Mouse (Mus musculus) fat pad, adult 2 months (tissue): ENCODE data around the gene Tmem207.
"Not testable (repeated sequence)": the region's sequence is repeated elsewhere in the genome, so short reads cannot be mapped to it uniquely, and the experiment has no call there.

Experiments
- DNase-seq: peaks from one replicate; pipeline ENCODE4 v3.0.0-alpha.2; 2011; ENCODE audit warnings: low read depth, low spot score; ENCODE audit errors: extremely low read depth

Gene Tmem207

DNA sequence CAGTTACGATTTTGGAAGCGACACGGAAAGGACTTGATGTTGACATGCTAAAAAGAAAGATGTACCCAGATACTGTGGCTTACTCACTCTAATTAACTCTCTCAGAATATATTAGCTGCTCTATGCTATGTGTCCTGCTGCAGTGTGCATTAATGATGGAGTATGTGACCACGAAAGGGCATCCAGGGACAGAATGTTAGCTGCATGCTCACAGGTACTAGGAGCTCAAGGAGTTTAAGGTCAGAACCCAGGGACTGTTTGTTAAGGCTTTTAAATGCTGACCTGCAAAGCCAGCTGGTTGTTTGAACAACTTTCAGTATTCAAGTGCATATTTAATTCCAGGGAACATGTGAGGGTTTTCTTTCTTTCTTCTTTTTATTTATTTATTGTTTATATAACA, at the start of gene Tmem207:
Gene Tmem207 (minus strand): TSS at position 101 of the 400 bp plus-strand sequence.
- no peak for DNase-seq

GRCm38 (mm10) chr16:26574173-26574572, 47.6 kb upstream of the Tmem207 start:
- no peak for DNase-seq

DNA sequence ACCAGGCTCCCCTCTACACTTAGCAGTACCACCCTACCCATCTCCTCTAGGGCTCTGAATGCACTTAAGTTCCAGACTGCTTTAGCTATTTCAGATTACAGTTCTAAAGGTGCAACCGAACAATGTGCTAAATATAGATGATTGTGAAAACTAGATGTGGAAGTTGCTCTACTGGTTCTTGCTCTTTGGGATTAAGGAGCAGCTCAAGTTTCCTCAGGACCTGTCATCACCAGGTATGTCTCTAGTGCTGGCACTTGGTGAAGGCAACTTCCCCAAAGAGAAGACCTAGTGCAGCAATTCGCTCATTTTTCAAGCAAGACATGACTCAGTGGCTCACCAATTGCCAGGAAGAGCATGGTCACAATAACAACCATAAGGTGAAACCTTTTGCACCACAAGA, 45.3 kb upstream of the Tmem207 start:
- DNase-seq, result peak; percentile 66

GRCm38 (mm10) chr16:26569387-26569978, 42.9 kb upstream of the Tmem207 start:
- no peak for DNase-seq

DNA sequence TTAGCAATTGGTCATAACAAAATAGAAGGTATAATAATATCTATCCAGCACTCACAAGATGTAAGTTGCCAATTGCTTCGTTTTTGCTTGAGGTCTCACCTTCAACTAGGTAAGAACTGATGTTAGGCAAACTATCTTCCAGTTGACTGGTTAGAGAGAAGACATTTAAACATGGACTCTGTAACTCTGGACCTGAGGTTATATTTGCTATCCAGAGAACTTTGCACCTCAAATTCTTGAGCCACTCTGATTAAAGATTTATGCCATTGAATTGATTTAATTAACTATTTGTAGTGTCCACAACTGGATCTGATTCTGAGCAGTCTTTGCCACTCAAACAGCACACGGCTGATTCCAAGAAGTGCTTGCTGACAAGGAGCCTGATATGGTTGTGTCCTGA, 36.2 kb upstream of the Tmem207 start:
- DNase-seq, result no peak

DNA sequence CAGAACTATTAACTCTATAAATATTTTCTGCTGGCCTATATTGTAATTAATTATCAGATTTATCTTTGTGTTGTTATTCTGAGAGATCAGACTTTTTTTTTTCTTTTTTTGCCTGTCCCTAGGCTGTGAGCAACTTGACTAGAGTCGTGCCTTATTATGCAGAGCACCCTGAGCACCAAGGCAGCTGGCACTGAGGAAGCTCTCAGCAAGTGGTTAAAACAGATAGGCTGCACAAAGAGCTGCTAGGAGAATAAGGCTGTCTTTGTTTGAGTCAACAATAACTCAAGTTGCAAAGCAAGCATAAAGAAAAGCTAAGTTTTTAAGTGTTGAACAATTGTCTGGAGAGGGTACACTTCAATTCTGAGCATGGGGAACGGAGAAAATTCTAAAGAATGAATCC, 35.2 kb upstream of the Tmem207 start:
- no peak for DNase-seq

DNA sequence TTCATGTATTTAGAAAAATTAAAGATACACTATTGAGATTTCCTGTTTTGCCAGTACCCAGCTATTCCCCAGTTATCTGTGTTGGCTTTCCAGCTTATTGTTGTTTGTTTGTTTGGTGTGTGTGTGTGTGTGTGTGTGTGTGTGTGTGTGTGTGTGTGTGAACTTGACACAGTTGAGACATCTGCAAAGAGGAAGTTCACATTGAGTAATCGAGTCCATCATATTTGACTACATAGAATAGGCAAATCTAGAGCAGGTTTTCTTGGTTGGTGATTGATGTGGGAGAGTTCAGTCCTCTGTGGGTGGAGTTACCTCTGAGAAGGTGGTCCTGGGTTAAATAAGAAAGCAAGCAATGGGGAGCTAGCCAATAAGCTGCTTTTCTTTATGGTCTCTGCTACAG, 32.2 kb upstream of the Tmem207 start:
- no peak for DNase-seq

- DNase-seq, result no peak
These were observed 25.7 kb upstream of the Tmem207 start for GRCm38 (mm10) chr16:26552234-26552633.

GRCm38 (mm10) chr16:26549221-26549620, 22.7 kb upstream of the Tmem207 start:
- no peak for DNase-seq

DNA sequence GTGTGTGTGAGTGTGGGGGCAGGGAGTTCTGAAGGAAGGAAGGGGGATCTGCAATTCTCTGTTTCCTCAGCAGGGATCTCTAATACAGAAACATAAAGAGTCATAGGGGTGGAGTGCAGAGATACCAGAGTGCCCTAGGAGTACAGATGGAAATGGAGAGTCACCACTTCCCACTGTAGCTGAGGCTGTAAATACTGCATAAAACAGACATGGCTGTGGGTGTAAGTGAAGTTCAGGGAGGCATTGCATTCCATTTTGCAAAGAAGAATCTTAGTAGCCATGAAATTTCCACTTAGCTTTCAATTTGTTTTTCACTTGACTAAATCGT, 20.3 kb upstream of the Tmem207 start:
- no peak for DNase-seq

DNA sequence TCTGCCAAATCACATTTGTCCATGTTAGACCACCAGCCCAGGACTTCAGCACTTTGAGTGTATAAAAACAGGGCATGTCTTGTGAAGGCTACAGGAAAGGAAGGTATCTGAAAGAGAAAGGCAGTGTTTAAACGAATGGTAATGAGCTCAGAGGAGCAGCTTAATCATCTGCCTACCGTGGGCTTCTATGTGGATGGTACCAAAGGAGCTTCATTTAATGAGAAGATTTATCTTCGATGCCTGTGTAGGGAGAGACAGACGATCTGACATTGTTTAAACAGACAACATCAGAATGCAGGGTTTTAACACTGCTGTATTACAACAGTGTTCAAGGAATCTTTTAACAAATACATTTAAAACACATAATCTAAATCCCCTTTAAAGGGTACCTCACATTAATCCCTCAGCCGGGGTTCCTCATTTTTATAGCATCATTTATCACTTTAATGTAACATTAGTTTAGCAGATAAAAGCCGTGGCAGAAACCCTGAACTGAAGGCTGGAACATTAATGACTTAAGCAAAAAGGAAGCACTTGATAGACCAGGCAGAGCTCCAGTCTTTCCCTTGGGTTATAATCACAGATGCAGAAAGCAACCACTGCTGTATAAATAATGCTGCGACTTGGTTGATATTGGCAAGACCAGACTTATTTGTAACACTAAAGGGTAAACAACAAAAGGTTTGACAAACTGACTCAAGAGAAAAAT, 19.8 kb upstream of the Tmem207 start:
- DNase-seq, result no peak

DNA sequence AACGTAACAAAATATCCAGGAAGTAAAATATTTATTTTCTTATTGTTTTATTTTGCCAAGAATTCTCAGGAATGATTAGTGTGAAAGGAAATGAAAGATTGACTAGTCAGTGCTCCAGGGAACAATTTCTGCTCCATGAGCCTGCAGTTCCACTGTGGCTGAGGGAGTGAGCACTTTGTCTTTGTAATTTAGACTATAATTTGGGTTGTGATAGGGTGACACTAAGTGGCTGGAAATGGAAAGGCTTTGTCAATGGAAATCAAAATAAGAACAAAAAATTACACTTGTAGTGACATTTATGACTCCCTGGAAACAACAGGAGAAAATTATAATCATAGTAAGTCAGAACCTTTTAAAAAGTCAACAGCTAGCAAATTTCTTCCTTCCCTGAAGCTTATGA, 5.7 kb upstream of the Tmem207 start:
- no peak for DNase-seq

DNA sequence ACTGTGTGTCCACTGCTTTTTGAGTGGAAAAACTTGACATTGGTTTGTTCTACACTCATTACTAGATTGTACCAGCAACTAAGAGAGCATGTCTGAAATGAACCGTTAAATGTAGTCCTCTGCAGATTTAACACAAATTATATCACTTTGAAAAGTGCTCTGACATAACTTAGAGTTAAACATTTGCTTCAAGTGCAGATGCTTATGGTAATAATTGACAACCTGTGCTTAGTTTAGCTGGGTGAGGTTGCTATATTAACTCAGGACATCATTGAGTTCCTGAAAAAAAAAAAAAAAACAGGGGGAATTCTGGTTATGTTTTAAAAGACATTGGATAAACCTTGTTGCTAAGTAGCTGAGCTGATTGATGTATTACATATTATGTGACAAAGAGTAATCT, 3.9 kb upstream of the Tmem207 start:
- DNase-seq, result no peak

DNA sequence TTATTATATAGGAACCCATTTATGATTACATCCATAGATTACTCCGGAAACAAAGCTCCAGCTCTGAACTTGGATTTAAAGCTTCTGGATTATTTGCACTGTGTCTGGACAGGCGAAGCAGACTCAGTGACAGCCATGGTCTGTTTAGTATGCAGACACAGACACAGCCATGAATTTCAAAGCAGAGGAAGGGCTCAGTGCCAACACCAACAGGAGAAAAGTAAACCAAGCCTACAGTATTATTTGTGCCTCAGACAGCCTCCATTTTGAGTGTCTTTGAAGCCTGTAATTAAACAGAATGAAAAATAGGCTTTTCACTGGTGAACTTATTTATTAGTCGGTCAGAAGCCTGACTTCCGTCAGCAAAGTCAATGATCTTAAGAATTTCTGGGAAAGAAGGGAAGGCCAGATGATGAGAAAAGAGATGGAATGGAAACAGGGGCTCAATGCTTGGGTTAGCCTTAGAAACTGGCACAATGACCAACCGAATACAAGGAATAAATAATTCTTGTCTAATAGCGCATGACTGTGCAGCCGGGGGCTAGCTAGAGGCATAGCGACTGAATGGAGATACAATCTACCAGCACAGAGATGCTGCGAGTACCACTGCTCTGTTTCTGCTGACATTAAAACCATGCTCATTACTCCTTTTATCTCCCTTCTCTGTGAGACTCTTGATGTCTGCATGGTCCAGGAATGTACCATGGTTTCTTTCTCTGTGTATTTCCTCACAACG, 1.5 kb upstream of the Tmem207 start:
- no peak for DNase-seq

DNA sequence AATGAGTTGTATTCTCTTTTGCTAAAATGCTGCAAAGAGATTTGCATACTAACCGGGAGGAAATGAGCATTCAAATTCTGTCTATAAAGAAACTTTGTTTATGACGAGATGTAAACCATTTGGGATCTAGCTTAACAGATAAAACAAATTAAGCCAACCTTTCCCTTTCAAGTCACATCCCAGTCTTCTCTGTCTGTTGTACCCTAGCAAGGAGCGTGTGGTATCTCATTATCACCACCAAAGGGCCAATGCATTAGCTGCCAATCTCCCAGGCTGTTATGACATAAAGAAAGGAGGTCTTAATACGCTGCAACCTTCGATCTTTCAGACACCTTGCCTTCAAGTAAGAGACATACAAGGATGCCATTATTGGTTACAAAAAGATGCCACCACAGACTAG, 737 bp downstream of the Tmem207 start:
- DNase-seq, result no peak

- no peak for DNase-seq
These were observed 7.0 kb downstream of the Tmem207 start for GRCm38 (mm10) chr16:26519596-26519995.

GRCm38 (mm10) chr16:26504961-26505360, 21.6 kb downstream of the Tmem207 start:
- DNase-seq, result no peak

GRCm38 (mm10) chr16:26500738-26501137, 25.8 kb downstream of the Tmem207 start:
- no peak for DNase-seq

- not testable (repeated sequence) for DNase-seq
These were observed 26.9 kb downstream of the Tmem207 start for GRCm38 (mm10) chr16:26499705-26500104.

DNA sequence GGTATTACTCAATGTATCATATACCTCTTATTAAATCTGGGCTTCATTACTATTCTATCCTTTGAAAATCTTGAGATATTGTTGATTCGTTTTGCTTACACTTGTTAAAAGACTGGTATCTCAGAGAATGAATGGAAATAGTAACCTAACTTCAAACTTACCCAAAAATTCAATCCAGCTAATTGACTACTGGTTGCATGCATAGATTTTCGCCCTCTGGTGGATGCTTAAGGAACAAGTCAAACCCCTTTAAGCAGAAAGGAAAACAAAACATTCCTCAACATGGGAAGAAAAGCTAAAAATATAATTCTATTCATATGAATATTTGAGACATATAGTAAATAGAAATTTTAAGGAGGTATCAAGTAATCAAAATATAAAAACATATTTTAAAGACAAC, 30.8 kb downstream of the Tmem207 start:
- no peak for DNase-seq

GRCm38 (mm10) chr16:26471254-26471653, 55.3 kb downstream of the Tmem207 start:
- DNase-seq, result no peak

DNA sequence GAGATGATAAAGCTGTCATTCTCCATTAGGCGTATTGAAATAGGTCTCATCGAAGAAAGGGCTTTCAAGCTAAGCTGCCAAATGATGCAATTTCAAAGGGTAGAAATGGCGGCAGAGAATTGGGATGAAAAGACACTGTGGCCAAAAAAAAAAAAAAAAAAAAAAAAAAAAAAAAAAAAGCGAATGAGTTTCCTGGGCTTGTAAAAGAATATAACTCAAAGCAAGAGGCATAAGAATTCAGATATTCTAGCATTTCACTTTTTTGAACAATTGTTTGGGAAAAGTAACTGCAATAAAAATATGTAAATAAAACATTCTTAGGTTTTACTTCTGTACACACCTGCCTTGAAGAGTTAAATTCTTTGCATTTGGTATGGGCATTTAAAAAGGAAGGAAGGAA, 60.0 kb downstream of the Tmem207 start:
- no peak for DNase-seq
